Mouse (Mus musculus): Measurements from ENCODE around the gene Mbd4.
"Not testable (repeated sequence)": the region's sequence is repeated elsewhere in the genome, so short reads cannot be mapped to it uniquely, and the experiment has no call there.

Mbd4 gene

DNA sequence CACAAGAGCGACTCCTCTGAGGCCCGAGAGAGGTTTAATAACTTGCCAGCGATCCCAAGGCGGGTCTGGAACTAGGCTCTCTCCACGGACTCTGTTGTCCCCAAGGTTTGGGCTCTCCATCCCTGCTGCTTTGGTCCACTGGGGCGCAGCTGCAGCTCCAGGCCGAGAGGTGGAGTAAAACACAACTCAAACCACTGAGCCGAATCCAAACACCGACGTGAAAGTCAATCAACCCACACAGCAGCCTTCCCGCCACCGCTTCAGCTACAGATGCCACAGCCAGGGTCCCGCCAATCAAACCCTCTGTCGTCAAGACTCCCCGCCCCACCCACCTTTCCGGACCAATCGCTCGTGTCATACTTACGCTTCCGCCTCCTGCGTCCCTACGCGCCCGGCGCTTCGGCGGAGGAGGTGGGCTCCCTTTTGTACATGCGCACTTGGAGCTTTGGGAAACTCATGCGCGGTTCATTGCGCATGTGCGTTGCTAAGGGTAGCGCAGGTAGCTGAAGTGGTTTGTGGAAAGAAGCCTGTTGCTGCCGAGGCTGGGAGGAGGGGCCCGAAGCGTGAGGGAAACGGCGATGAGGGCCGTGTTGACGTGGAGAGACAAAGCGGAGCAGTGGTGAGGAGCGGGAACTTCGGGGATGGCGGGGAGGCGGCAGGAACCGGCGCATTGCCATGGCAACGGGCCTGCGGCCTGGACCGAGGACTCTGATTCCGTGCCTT is at the start of gene Mbd4, which contains the start of gene Ift122:
TSS of gene Mbd4 (minus strand) at position 281 of the 723 bp plus-strand sequence.
TSS of gene Ift122 (plus strand) at position 380 of the 723 bp plus-strand sequence.
- peak; percentile 98 to 99 for DNase-seq

DNA sequence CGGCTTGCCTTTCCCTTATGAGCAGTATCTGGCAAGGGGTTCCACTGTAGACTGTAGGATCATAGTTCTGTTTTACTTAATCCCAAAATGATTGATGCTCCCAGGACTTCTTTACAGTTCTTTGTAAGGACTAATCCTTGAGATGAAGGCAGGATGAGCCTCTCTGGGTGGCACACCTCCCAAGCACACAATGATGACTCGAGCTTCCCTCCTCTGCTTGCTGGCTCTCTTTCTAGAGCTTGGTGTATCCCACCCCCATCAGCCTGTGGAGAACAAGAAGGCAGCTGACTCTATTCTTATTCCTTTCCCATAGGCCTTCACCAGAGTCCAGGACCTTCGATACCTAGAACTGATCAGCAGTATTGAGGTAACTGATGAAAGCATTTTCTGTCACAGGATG is 49.4 kb upstream of the Mbd4 start:
- DNase-seq = no peak

DNA sequence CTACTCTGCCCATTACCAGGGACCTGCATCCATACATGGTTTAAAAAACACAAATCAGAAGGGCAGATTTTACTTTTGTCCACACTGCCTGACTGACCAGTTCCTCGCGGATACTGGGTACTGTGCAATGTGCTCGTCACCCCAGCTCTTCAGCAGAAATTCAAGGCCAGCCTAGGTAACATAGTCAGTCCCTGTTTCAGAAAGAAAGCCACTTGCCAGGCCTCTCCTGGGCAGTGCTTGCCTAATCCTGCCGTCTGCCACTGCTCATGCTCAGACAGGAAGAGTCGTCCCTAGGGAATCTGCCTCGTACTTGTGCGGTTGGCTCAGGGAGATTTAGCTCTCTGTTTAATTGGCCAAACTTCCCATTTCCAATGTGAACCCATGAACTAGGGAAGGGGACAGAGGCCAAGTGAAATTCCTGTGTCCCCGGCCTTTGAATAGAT is 48.3 kb upstream of the Mbd4 start:
- DNase-seq = peak; percentile 33 to 64

DNA sequence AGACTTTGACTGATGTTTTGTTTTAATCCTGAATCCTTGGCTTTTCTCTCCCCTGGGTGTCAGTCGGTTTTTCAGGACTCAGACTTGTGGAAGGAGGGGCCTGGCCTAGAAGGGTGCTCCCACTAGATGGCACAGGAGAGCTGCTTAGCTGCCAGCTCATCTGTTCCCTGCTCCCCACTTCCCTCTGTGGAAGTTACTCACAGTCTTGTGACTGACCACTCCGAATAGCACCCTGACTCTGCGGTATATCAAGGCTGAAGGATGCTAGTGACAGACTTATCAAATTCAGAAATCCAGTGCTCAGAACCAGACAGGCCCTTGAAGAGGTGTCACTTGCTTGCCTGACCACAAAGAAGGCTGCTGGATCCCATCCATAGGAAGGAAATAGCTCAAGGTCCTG is 47.9 kb upstream of the Mbd4 start:
- peak; percentile 83 to 89 for DNase-seq

DNA sequence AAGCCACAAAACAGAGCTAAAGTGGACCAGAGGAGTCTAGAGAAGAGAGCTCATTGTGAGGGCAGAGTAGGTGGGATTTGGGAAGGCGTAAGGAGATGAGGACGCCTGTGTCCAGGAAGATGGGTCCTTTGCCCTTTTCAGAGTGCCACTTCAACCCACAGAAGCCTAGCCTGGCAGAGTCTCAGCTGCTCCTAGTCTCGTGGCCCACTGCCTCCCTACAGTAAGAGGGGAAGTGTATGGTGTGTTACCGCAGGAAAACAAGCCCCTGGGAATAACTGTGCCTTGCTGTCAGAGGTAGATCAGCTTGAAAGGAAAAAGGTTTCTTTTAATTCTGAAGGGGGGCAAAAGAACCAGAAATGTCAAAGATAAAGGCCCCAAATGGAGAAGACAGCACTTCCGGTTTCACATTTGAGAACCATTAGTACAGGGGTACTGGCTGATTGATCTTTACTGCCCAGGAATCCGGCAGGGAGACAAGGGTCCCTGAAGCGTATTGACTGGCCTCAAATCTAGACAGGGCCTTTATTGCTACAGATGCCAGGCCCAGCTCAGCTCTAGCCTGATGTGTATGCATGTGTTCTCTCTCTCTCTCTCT is 44.9 kb upstream of the Mbd4 start:
- no peak for DNase-seq

DNA sequence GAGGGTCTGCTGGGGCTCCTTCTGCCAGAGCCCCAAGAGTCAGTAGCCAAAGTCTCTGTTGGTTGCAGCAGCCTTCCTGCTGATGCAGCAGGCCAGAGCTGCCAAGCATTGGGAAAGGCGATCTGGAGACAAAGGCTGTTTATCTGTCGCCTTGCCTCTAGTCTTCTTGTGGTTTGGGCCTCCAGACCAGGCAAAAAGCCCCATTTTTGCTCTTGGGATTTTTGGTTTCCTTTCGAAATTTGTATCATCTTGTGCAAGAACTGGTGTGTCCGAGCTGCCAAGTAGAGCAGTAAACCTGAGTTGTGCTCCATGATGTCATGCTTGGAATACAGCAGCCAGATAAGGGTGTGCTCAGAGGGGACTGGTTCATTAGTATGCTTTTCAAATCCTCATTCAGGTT is 43.9 kb upstream of the Mbd4 start:
- DNase-seq = no peak

DNA sequence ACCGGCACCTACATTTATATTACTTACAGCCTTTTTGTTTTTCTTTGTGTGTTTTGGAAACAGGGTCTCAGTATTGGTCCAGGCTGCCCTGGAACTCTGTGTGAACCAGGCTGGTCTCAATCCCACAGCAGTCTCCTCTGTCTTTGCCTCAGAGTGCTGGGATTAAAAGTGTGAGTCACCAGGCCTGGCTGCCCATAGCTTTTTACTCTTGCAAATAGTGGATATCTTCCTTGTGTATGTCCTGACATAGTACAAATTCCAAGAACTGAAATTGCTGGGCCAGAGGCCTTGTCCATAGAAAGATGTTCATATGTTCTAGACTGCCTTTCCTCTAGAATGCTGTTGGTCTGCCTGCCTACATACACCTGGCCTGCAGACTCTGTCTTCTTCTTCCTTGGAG is 43.2 kb upstream of the Mbd4 start:
- no peak for DNase-seq

DNA sequence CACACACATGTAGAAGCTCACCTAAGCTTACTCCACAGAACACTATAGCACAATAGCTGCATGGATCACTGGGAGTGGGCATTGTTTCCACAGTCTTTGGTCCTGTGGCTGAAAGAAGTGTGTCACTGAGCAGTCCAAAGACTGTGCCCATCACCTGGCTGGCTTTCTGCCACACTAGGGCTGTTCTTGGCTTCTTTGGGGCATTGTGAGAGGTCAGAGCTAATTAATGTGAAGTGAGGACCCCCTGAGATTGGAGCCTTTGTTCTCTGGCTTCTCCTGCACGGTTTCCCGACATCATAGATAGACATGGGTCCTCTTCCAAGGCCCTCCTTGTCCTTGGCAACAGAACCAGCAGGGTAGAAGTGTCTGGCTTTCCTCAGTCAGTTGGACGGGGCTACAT is 39.2 kb upstream of the Mbd4 start:
- DNase-seq = no peak

DNA sequence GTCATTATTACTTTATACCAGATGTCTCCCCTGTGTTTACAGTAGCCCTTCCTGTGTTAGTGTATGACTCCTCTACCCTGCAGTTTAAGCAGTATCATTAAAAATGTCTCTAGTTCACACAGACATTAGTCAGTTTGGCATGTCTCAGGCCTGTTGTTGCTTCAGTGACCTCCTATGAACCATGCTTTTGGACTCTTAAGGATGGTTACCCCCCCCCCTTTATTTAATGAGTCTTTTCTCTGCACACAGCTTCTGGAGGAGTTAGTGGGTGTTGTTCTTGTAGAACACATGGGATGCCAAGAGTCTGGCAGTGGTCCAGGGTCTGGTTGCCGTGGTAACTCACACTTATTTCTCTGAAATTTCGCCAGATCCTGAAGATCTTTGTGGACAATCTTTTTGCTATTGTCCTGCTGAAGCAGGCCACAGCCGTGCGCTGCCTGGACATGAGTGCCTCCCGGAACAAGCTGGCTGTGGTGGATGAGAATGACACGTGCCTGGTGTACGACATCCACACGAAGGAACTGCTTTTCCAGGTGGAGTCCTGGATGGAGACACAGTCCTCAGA is 38.4 kb upstream of the Mbd4 start:
- DNase-seq = peak; percentile 82 to 88

DNA sequence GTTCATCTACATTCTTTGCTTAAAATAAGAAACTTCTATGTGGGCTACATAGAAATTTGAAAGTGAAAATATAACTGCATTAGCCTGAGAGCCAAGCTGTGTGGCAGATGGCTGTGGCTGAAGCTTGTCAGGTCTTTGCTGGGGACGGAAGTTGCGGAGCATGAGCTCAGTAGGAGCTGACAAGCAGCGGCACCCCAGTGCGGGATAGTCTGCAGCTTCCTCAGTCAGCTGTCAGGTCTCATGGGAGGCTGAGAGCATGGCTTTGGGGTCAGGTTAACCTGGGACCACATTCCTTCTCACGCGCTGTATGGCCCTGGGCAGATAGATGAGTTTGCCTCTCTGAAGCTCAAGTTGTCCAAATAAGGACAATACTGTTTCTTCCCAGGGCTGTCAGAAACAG is 37.9 kb upstream of the Mbd4 start:
- no peak for DNase-seq

DNA sequence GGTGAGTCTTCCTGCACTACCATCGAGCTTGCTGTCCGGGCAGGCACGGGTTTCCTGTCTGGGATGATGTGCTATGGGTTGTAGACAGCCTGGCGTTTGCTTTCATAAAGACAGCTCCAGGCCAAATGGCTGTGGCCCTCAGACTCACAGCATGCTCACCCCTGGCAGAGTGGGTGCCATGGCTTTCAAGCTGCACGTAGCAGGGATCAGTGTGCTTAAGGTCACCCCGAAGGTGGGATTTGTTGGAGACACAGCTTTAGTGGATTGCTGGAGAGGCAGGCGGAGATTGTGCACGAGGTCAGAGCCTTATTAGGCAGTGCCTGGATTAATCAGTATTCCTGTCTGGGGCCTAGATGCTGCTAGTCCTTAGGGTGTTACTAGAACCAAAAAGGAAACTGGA is 37.4 kb upstream of the Mbd4 start:
- no peak for DNase-seq

DNA sequence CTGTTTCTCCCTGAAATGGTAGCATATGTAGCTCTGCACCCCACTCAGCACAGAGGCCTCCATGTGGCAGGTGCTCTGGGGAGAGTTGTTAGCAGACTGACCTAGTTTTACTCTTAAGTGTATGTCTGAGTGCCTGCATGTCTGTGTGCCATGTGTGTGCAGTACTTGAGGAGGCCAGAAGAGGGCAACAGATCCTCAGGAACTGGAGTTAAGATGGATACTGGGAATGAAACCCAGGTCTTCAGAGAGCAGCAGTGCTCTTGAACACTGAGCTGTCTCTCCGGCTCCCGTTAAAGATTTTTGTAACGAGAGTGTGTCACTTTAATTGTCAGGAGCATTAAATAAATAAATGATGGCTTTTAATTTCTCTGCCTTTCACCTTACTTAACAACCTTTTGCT is 35.1 kb upstream of the Mbd4 start:
- peak; percentile 61 to 62 for DNase-seq

DNA sequence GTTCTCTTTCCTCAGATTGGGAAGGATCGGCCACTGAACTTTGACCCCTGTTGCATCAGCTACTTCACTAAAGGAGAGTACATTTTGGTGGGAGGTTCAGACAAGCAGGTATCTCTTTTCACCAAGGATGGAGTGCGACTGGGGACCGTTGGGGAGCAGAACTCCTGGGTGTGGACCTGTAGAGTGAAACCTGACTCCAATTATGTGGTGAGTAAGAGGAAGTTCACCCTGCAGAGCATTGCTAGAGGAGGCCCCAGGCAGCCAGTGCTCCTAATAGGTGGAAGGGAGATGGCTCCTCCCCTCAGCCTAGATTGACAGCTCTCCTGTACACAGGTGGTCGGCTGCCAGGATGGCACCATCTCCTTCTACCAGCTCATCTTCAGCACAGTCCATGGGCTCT is 33.7 kb upstream of the Mbd4 start:
- no peak for DNase-seq

DNA sequence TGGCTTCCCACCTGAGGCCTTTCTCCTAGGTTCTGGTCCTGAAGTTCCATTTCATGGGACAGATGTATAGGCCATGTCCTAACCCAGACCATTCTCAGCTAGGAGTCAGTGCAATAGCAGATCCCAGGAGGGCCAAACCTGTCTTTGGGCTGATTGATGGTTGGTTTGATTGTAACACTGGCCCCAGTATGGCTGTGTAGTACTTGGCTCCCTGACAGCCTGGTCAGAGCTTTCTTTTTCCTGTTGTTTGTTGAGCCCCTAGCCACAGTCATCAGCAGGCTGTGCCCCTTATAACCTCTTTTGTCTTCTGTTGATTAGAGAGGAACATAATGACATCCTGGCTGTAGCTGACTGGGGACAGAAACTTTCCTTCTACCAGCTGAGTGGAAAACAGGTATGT is 30.8 kb upstream of the Mbd4 start:
- peak in 1 of 2 experiments; percentile 36 for DNase-seq

DNA sequence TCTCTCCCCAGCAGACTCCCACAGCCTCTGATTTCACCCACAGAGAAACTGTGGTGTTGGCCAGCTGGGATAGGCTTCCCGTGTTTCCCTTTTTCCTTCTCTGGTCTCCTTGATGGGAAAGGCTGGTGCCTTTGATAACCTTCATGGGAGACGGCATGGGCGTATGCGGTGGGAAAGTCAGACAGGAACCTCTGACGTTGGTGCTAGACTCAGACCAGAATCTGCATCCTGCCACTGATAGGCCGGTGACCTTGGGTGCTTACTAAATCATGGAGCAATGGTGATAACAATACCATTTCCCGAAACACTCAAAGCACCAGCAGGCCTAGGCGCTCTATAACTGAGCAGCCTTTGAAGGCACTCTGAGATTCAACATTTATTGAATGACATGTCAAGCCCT is 27.6 kb upstream of the Mbd4 start:
- no peak for DNase-seq

DNA sequence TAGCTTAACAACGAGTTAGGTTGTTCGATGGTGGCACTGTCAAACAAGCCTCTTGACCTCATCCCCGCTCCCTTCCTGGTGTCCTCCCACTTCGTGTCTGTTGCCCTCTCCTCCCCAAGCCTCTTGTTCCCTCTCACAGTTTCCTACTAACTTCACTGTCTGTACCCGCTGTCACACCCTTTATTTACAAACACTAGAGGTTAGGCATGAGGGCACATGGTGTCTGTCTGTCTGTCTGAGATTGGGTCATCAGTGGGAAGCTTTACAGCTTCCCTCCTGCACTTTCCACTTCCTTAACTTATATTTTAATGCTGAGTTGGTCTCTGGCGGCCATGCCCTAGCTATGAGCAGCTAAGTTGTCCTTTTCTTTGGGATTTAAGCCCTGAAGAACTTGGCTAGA is 26.6 kb upstream of the Mbd4 start:
- no peak for DNase-seq

DNA sequence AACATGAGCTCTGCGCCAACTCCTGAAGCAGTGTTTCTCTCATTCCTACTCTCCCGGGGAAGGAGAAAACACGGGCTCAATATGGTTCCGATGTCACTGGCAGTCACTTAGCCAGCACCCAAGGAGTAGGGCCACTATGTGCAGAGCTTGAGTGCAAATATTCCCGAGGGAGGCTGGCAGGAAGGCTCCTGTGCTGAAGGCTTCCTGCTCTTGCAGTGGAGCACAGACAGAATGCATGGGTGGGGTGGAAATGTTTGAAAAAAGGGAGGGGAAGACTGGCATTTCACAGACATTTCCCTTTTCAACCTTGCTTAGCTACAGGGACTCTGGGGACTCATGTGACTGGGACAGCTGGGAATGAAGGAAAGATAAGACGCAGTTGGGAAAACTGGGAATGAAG is 25.5 kb upstream of the Mbd4 start:
- DNase-seq = no peak

DNA sequence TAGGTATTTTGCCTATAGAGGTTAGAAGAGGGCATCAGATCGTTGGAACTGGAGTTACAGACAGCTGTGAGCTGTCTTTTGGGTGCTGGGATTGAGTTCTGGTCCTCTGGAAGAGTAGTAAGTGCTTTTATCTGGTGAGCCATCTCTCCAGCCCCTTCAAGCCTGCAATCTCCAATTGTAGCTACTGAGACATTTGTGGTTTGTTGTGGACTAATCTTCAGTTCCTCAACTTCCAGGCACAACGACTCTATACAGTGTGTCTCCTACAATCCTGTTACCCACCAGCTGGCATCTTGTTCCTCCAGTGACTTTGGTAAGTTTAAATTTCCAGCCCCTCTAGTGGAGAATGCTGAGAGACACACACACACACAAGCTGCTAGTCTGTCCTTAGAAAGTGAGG is 24.1 kb upstream of the Mbd4 start:
- no peak for DNase-seq

DNA sequence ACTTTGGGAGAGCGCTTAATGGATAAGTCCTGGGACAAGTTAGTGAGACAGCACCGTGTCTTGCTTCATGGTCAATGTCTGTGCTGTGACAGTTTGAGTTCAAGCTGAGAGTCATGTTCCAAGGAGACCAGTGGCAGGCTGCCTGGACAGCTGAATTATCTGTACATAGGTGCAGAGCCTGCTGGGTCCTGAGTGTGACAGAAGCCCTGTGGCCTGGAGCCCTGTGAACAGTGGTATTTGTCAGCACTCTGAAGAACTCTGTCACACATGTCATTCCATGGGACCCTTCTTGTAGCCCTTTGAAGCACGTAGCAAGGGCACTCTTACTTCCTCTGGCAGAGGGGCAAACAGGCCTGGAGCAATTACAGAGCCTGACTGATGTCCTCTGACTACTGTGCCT is 18.1 kb upstream of the Mbd4 start:
- DNase-seq = not testable (repeated sequence)

DNA sequence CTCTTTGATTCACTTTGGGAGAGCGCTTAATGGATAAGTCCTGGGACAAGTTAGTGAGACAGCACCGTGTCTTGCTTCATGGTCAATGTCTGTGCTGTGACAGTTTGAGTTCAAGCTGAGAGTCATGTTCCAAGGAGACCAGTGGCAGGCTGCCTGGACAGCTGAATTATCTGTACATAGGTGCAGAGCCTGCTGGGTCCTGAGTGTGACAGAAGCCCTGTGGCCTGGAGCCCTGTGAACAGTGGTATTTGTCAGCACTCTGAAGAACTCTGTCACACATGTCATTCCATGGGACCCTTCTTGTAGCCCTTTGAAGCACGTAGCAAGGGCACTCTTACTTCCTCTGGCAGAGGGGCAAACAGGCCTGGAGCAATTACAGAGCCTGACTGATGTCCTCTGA is 14.0 kb upstream of the Mbd4 start:
- not testable (repeated sequence) for DNase-seq

DNA sequence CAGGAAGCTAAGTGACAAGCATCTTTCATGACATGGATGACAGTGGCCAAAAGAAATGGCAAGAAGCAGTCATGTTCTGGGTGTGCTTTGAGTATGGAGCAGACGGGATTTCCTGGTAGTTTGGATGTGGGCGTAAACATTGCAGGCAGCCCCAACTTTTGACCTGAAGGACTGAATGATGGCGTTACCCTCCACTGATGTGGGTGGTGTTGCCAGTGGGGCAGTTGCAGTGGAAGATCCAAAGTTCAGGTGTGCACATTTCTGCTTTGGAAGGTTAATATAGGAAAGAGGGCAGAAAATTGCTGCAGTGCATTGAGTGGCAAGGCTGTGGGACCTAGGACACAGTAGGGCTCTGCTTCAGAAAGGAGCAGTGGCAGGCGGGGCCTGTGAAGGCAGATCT is 12.1 kb upstream of the Mbd4 start:
- DNase-seq = no peak

DNA sequence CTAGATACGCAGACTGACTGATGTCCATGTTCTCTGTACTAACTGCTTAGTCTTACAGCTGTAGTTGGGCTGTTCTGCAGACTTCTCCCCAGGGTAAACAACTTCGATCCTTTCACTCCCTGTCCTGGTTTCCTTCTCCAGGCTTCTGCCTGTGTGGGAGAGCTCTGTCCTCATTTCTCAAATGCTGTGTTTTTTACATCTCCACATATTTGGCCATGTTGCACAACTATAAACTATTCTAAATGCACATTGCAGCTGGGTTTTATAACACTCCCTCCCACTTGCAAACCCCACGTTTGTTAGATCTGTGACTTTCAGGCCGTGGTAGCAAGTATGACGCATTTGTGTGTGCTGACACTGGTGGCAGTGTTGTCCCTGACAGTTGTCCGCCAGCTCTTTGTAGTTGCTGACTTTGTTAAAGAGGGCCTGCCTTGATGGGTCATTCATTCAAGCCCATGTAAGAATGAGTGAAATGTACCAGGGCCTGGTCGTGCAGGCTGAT is 10.2 kb upstream of the Mbd4 start:
- DNase-seq = peak; percentile 30 to 49

DNA sequence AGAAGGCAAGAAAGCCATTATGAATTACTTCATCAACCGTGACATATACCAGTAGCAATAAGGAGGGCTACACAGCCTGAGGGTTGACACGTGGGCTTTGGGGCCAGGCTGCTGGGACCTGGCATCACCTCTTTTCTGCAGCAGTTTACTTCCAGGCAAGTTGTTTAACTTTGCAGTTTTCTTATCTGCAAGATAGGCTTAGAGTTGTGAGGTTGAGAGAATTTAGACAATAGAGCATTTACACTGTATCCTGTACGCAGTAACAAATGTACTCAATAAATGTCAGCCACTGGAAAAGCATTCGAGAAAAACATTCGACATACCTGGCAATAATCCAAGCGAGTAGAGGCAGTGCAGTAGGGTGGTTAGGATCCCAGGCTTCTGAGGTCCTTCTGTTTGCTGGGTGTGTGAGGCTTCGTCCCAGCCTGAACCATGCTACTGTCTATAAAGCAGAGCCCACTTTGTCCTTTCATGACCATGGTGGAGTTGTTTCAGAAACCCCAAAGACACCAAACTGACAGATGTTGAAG is 6.9 kb upstream of the Mbd4 start:
- DNase-seq = peak in 1 of 2 experiments; percentile 31

DNA sequence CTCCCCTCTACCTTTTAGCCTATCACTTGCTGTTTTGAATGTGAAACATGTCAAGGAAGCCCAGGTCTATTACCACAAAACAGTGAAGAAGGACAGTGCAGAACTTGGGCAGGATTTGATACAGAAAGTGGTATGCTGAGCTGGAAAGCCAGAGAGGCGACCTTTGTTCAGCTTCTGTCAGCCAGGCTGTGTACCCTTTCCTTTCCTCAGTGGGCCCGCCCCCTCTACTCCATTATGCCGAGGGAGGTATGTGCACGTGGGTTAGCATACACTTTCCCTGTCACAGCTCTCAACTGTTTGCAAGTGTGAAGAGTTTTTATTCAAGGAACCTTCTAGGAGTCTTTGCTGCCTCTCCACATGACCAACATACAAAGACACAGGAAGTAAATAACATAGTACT is 6.1 kb upstream of the Mbd4 start:
- DNase-seq = peak in 1 of 2 experiments; percentile 34
